Comparison of ENCODE assay signal across 8 mouse cellular contexts in the genomic region with DNA sequence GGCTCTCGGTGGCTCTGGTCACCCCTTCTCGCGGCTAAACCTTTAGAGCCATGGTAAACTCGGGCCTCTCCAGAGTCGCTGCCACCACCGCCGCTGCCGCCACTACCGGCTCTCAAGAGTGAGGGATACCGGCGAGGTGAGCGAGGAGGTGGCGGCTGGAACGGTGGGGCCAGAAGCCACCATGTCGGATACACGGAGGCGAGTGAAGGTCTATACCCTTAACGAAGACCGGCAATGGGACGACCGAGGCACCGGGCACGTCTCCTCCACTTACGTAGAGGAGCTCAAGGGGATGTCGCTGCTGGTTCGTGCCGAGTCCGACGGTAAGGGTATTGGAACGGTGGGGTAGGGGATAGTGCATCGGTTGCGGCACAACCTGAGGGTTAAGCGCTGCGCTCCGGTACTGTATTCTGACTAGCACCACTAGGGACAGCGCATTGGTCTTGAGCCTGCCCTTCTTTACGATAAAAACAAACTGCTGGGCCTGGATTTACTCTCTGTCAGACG. TPM values are rescaled to one million over a fixed set of nuclear protein-coding genes. Genes with fewer than 3 reads are reported as not detected.
DNase-seq lines count a peak whose midpoint lies in the region; ATAC-seq and TF ChIP-seq lines count a peak whose summit lies in the region.

No protein-coding gene starts in this region.

- H3K27me3 ChIP-seq in intestine, embryonic 15.5 days (replicated peaks) = no peaks in the 10 kb centered on the region
- no peaks in the 10 kb centered on the region for H3K27me3 ChIP-seq in limb, embryonic 13.5 days
- H3K27me3 ChIP-seq in midbrain, embryonic 14.5 days (ENCODE audit: control insufficient read depth, insufficient read depth, low read length) = no peaks in the 10 kb centered on the region
- H3K27me3 ChIP-seq in spleen, adult 2 months (ENCODE audit: control insufficient read depth, insufficient read depth, low read length) = no peaks in the 10 kb centered on the region

- no peaks in the 10 kb centered on the region for H3K36me3 ChIP-seq in intestine, embryonic 15.5 days
- H3K36me3 ChIP-seq in limb, embryonic 13.5 days = no peaks in the 10 kb centered on the region
- H3K36me3 ChIP-seq in midbrain, embryonic 14.5 days (ENCODE audit: control insufficient read depth, insufficient read depth, low read length) = no peaks in the 10 kb centered on the region
- no peaks in the 10 kb centered on the region for H3K36me3 ChIP-seq in spleen, adult 2 months (ENCODE audit: control insufficient read depth, insufficient read depth, low read length)

- peak overlapping the region; percentile 58 for H3K4me2 ChIP-seq in intestine, embryonic 15.5 days (replicated peaks)
- peak overlapping the region; percentile 77 for H3K4me2 ChIP-seq in limb, embryonic 13.5 days (replicated peaks)
- H3K4me2 ChIP-seq in midbrain, embryonic 14.5 days (ENCODE audit: low read length) = peak overlapping the region; percentile 90

- TF ChIP-seq CTCF in spleen, adult 2 months (IDR thresholded peaks at IDR 0.05; ENCODE audit: extremely low read depth, insufficient read depth, insufficient read length, insufficient replicate concordance) = peak; percentile 15; the same call in 1 of the 2 replicates

- peak overlapping the region; percentile 97 for H3K9ac ChIP-seq in intestine, embryonic 15.5 days
- H3K9ac ChIP-seq in limb, embryonic 13.5 days = peak overlapping the region; percentile 99
- H3K9ac ChIP-seq in midbrain, embryonic 14.5 days (replicated peaks; ENCODE audit: low read length) = peak overlapping the region; percentile 92

- H3K27ac ChIP-seq in intestine, embryonic 15.5 days = peak overlapping the region; percentile 96
- peak overlapping the region; percentile 97 for H3K27ac ChIP-seq in limb, embryonic 13.5 days
- peak overlapping the region; percentile 96 for H3K27ac ChIP-seq in midbrain, embryonic 14.5 days (replicated peaks; ENCODE audit: low read depth, low read length)
- H3K27ac ChIP-seq in spleen, adult 2 months (ENCODE audit: insufficient read depth, low read length) = peak overlapping the region; percentile 95

- intact Hi-C loops in gastrocnemius, postnatal 14 days (cut with DNase I; ENCODE audit: low total_unique reads) = no loop called here

- no peaks in the 10 kb centered on the region for H3K9me3 ChIP-seq in intestine, embryonic 15.5 days
- H3K9me3 ChIP-seq in limb, embryonic 13.5 days = no peaks in the 10 kb centered on the region
- H3K9me3 ChIP-seq in midbrain, embryonic 14.5 days (ENCODE audit: control insufficient read depth, low read length) = no peaks in the 10 kb centered on the region

- peak; percentile 42 for DNase-seq in right cerebral cortex, adult 18-20 months
- no peak for DNase-seq in right cerebral cortex, postnatal 25 days
- peak; percentile 83 for DNase-seq in embryo, embryonic 10 days (ENCODE audit: low spot score)
- DNase-seq in gastrocnemius, postnatal 14 days = peak; percentile 49
- DNase-seq in midbrain, embryonic 14.5 days = peak; percentile 82
- DNase-seq in spleen, adult 2 months (ENCODE audit: low read depth in 1 of 2, low spot score in 2 of 2) = peak; percentile 40 to 64

- WGBS in intestine, embryonic 15.5 days = under 1% methylated on average over 38 of the region's 38 CpGs
- WGBS in limb, embryonic 13.5 days = under 1% methylated on average over 38 of the region's 38 CpGs
- under 1% methylated on average over 38 of the region's 38 CpGs for WGBS in midbrain, embryonic 14.5 days
- WGBS in spleen, adult 2 months = under 1% methylated on average over 38 of the region's 38 CpGs

- H3K4me1 ChIP-seq in intestine, embryonic 15.5 days (replicated peaks) = 0 out of 2 replicates have a peak, but pooled peaks cover 4% of the 10 kb centered on the region
- peaks cover 12% of the 10 kb centered on the region for H3K4me1 ChIP-seq in limb, embryonic 13.5 days
- peaks cover 21% of the 10 kb centered on the region for H3K4me1 ChIP-seq in midbrain, embryonic 14.5 days (ENCODE audit: control insufficient read depth, insufficient read depth, low read length)
- peaks cover 4% of the 10 kb centered on the region; the same call in 1 of the 2 replicates for H3K4me1 ChIP-seq in spleen, adult 2 months (ENCODE audit: control insufficient read depth, insufficient read depth, insufficient read length)

- ATAC-seq in intestine, embryonic 15.5 days = peak; percentile 71
- peak; percentile 59 for ATAC-seq in limb, embryonic 13.5 days (ENCODE audit: low FRiP score, low read depth)
- ATAC-seq in midbrain, embryonic 14.5 days (ENCODE audit: low FRiP score, low TSS enrichment) = peak; percentile 77

- TF ChIP-seq POLR2A in spleen, adult 2 months (IDR thresholded peaks at IDR 0.05; ENCODE audit: low read depth, low read length) = no peak; the same call in 1 of the 2 replicates

- H3K4me3 ChIP-seq in intestine, embryonic 15.5 days (replicated peaks) = peak overlapping the region; percentile 90
- peak overlapping the region; percentile 96 for H3K4me3 ChIP-seq in limb, embryonic 13.5 days
- H3K4me3 ChIP-seq in midbrain, embryonic 14.5 days (replicated peaks; ENCODE audit: low read depth, low read length) = peak overlapping the region; percentile 94
- peak overlapping the region; percentile 98 for H3K4me3 ChIP-seq in spleen, adult 2 months (ENCODE audit: extremely low read depth, insufficient read depth, insufficient read length)

RNA-seq across cellular contexts. Expression of a gene that starts 0.5 kb away (rescaled TPM):
- total RNA-seq in gastrocnemius, postnatal 14 days (2021) = 10 to 100 TPM; 24.8 to 25.7 TPM
- 80.1 and 104 TPM in 2 replicates for polyA plus RNA-seq in intestine, embryonic 15.5 days (2015; fragmentation: Nextera tagmentation; extraction: Ambion mirVana)
- 101 and 104 TPM in 2 replicates for polyA plus RNA-seq in limb, embryonic 13.5 days (2015; fragmentation: Nextera tagmentation; extraction: Ambion mirVana)
- 58.1 and 92.7 TPM in 2 replicates for polyA plus RNA-seq in midbrain, embryonic 14.5 days (2014; fragmentation: Nextera tagmentation; extraction: Ambion mirVana)
- polyA plus RNA-seq in spleen, adult 2 months (2012; rRNA removed) = 7.8 and 8.1 TPM in 2 replicates

RNA-seq across cellular contexts. Expression of a gene that starts 42.6 kb away (rescaled TPM):
- total RNA-seq in gastrocnemius, postnatal 14 days (2021) = 10 to 100 TPM; 16.9 to 17.3 TPM
- polyA plus RNA-seq in intestine, embryonic 15.5 days (2015; fragmentation: Nextera tagmentation; extraction: Ambion mirVana) = 44.0 and 50.6 TPM in 2 replicates
- polyA plus RNA-seq in limb, embryonic 13.5 days (2015; fragmentation: Nextera tagmentation; extraction: Ambion mirVana) = 39.6 and 40.0 TPM in 2 replicates
- polyA plus RNA-seq in midbrain, embryonic 14.5 days (2014; fragmentation: Nextera tagmentation; extraction: Ambion mirVana) = 26.8 and 33.7 TPM in 2 replicates
- polyA plus RNA-seq in spleen, adult 2 months (2012; rRNA removed) = 5.6 and 6.2 TPM in 2 replicates
